Mouse (Mus musculus) MEL (cell line): ENCODE data around the gene Prrt3.

Experiments
- CTCF ChIP-seq, 3 experiments: IDR thresholded peaks in 2 of 3; conservative IDR thresholded peaks in 1 of 3; 2 replicates each; pipeline ENCODE4 v1.5.1; 2011 to 2012; ENCODE audit warnings: low read length in 3 of 3, low read depth in 2 of 3, mild to moderate bottlenecking in 2 of 3, improper control_type of control experiment in 1 of 3, inconsistent platforms in 1 of 3, mixed read lengths in 1 of 3, moderate library complexity in 1 of 3; ENCODE audit not compliant: control insufficient read depth in 1 of 3, insufficient read depth in 1 of 3, poor library complexity in 1 of 3, severe bottlenecking in 1 of 3
- E2F4 ChIP-seq: IDR thresholded peaks from 2 replicates; pipeline ENCODE4 v1.6.1; 2011; ENCODE audit warnings: low read depth, low read length, improper control_type of control experiment, borderline replicate concordance
- EP300 ChIP-seq, 2 experiments: IDR thresholded peaks; 2 replicates each; pipeline ENCODE4 v1.6.1; 2011; ENCODE audit warnings: improper control_type of control experiment in 2 of 2, low read length in 2 of 2, low read depth in 1 of 2, mild to moderate bottlenecking in 1 of 2
- GATA1 ChIP-seq: IDR thresholded peaks from 2 replicates; pipeline ENCODE4 v1.6.1; 2011; ENCODE audit warnings: low read depth, low read length, improper control_type of control experiment
- POLR2A ChIP-seq, 2 experiments: IDR thresholded peaks; 2 replicates each; pipeline ENCODE4 v1.6.1; 2011 to 2012; ENCODE audit warnings: low read length in 2 of 2, mild to moderate bottlenecking in 2 of 2, control low read depth in 1 of 2, improper control_type of control experiment in 1 of 2, low read depth in 1 of 2, moderate library complexity in 1 of 2; ENCODE audit not compliant: control insufficient read depth in 1 of 2, insufficient read depth in 1 of 2, poor library complexity in 1 of 2
- SMC3 ChIP-seq: IDR thresholded peaks from 2 replicates; pipeline ENCODE4 v1.6.1; 2011; ENCODE audit warnings: low read depth, low read length, improper control_type of control experiment
- UBTF ChIP-seq: IDR thresholded peaks from 2 replicates; pipeline ENCODE4 v1.6.1; 2012; ENCODE audit warnings: low read depth, mild to moderate bottlenecking, inconsistent platforms, low read length, improper control_type of control experiment, moderate library complexity, borderline replicate concordance; ENCODE audit not compliant: insufficient read depth
- ZNF384 ChIP-seq: IDR thresholded peaks from 2 replicates; pipeline ENCODE4 v1.6.1; 2012; ENCODE audit warnings: low read depth, mild to moderate bottlenecking, inconsistent platforms, low read length, improper control_type of control experiment

GRCm38 (mm10) chr6:113465602-113466001 lies 36.1 kb downstream of the Prrt3 start:
- TF ChIP-seq POLR2A (IDR thresholded peaks at IDR 0.05; ENCODE audit: control insufficient read depth in 1 of 2, insufficient read depth in 1 of 2, low read depth in 1 of 2, low read length in 2 of 2, poor library complexity in 1 of 2) (no peak), CTCF (IDR thresholded peaks at IDR 0.05 in 2 of 3, conservative IDR thresholded peaks at IDR 0.05 in 1 of 3; ENCODE audit: control insufficient read depth in 1 of 3, insufficient read depth in 1 of 3, low read depth in 2 of 3, low read length in 3 of 3, poor library complexity in 1 of 3, severe bottlenecking in 1 of 3) (0 out of 6 replicates have a peak, but pooled peaks of 1 of the 3 experiments have one; percentile 0), UBTF (no peak), E2F4 (no peak), ZNF384 (no peak), EP300 (IDR thresholded peaks at IDR 0.05; ENCODE audit: low read depth in 1 of 2, low read length in 2 of 2) (no peak), SMC3 (no peak), GATA1 (no peak)
